8 mouse cellular contexts compared by ENCODE assay signal in the genomic region with DNA sequence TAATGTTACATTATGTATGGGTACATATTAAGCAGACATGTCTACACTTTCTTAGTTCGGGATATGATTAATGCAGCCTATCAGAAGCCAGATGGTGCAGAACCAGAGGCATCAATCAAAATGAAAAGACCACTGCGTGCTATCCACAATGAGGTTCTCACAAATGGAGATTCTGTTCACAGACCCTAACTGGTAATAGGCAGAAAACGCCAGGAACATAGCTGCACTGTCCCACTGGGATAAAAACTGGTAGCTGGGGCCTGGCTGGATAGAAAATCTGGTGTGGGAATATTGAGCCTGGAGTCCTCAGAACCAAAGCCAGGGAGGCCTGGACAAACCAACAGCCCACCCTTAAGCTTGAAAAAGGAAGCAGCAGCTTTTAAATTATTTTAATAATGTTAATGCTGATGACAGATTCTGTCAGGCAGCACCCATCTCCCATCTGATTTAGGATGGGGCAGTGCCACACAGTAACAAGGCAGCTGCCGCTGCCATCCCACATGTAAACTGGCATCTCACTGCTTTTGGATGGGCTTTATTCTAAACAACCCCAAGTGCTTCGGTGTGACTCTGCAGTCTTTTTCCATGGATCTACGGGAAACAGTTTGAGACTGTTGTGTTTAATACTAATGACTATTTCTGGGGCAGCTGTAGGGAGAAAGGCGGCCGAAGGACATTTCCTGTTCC.
DNase-seq lines count a peak whose midpoint lies in the region; ATAC-seq lines count a peak whose summit lies in the region.

No protein-coding gene starts in this region.

- peak; percentile 21 to 31 for DNase-seq in kidney, postnatal 4 days
- no peak for DNase-seq in kidney, postnatal 14 days
- DNase-seq in embryonic facial prominence, embryonic 14.5 days (ENCODE audit: low spot score), result peak; percentile 49
- DNase-seq in frontal cortex, postnatal 36 days (ENCODE audit: low spot score in 2 of 2), result no peak
- DNase-seq in left cerebral cortex, adult 11 months (ENCODE audit: low spot score), result no peak
- DNase-seq in left cerebral cortex, postnatal 14 days (ENCODE audit: low spot score in 2 of 2), result no peak

- 0 out of 2 replicates have a peak overlapping the region, but pooled peaks have one; percentile 4 for H3K9ac ChIP-seq in embryonic facial prominence, embryonic 14.5 days (ENCODE audit: low read depth, low read length)
- no peak overlapping the region for H3K9ac ChIP-seq in intestine, embryonic 15.5 days
- H3K9ac ChIP-seq in neural tube, embryonic 14.5 days (replicated peaks; ENCODE audit: low read depth, low read length), result no peak overlapping the region; the same call in 1 of the 2 replicates

- intact Hi-C loops in left cerebral cortex, postnatal 14 days (cut with DNase I), result no loop called here

- no peaks in the 10 kb centered on the region for H3K9me3 ChIP-seq in embryonic facial prominence, embryonic 14.5 days (ENCODE audit: control insufficient read depth, low read length)
- no peaks in the 10 kb centered on the region for H3K9me3 ChIP-seq in intestine, embryonic 15.5 days
- H3K9me3 ChIP-seq in neural tube, embryonic 14.5 days (ENCODE audit: control insufficient read depth, low read length), result no peaks in the 10 kb centered on the region

- peak; percentile 53; the same call in 1 of the 2 replicates for ATAC-seq in embryonic facial prominence, embryonic 14.5 days (ENCODE audit: low read depth)
- ATAC-seq in intestine, embryonic 15.5 days, result peak; percentile 72
- ATAC-seq in neural tube, embryonic 14.5 days (ENCODE audit: low read depth), result peak; percentile 86

- no peaks in the 10 kb centered on the region for H3K27me3 ChIP-seq in embryonic facial prominence, embryonic 14.5 days (replicated peaks; ENCODE audit: control insufficient read depth, insufficient read depth, low read length)
- H3K27me3 ChIP-seq in intestine, embryonic 15.5 days (replicated peaks), result no peaks in the 10 kb centered on the region
- H3K27me3 ChIP-seq in neural tube, embryonic 14.5 days (ENCODE audit: control insufficient read depth, insufficient read depth, low read length), result no peaks in the 10 kb centered on the region

- WGBS in embryonic facial prominence, embryonic 14.5 days, result 30% methylated on average over 8 of the region's 8 CpGs
- 38% methylated on average over 8 of the region's 8 CpGs for WGBS in intestine, embryonic 15.5 days
- WGBS in neural tube, embryonic 14.5 days, result 12% methylated on average over 8 of the region's 8 CpGs

- no peak overlapping the region; the same call in 1 of the 2 replicates for H3K27ac ChIP-seq in embryonic facial prominence, embryonic 14.5 days (replicated peaks; ENCODE audit: low read depth, low read length)
- peak overlapping the region; percentile 52; the same call in 1 of the 2 replicates for H3K27ac ChIP-seq in intestine, embryonic 15.5 days
- H3K27ac ChIP-seq in neural tube, embryonic 14.5 days (ENCODE audit: low read depth, low read length), result peak overlapping the region; percentile 71

- H3K36me3 ChIP-seq in embryonic facial prominence, embryonic 14.5 days (ENCODE audit: control insufficient read depth, insufficient read depth, low read length), result no peaks in the 10 kb centered on the region
- no peaks in the 10 kb centered on the region for H3K36me3 ChIP-seq in intestine, embryonic 15.5 days
- H3K36me3 ChIP-seq in neural tube, embryonic 14.5 days (ENCODE audit: control insufficient read depth, insufficient read depth, low read length), result no peaks in the 10 kb centered on the region

- H3K4me3 ChIP-seq in embryonic facial prominence, embryonic 14.5 days (ENCODE audit: low read depth, low read length), result no peak overlapping the region
- H3K4me3 ChIP-seq in intestine, embryonic 15.5 days (replicated peaks), result no peak overlapping the region
- no peak overlapping the region for H3K4me3 ChIP-seq in neural tube, embryonic 14.5 days (ENCODE audit: low read depth, low read length)

- H3K4me2 ChIP-seq in embryonic facial prominence, embryonic 14.5 days (ENCODE audit: low read depth, low read length), result no peak overlapping the region
- H3K4me2 ChIP-seq in intestine, embryonic 15.5 days (replicated peaks), result no peak overlapping the region
- H3K4me2 ChIP-seq in neural tube, embryonic 14.5 days (ENCODE audit: low read depth, low read length), result no peak overlapping the region

- peaks cover 12% of the 10 kb centered on the region for H3K4me1 ChIP-seq in embryonic facial prominence, embryonic 14.5 days (ENCODE audit: control insufficient read depth, insufficient read depth, low read length)
- H3K4me1 ChIP-seq in intestine, embryonic 15.5 days (replicated peaks), result no peaks in the 10 kb centered on the region
- peaks cover 20% of the 10 kb centered on the region for H3K4me1 ChIP-seq in neural tube, embryonic 14.5 days (ENCODE audit: control insufficient read depth, insufficient read depth, low read length)

Comparison
In these comparisons a context has a peak if more than half of its experiments do, and no peak if none do; other contexts are left out.
1. DNase-seq: peak in kidney, postnatal 4 days (2 of 2) and embryonic facial prominence, embryonic 14.5 days (single experiment); none in kidney, postnatal 14 days (single experiment), frontal cortex, postnatal 36 days (0 of 2), left cerebral cortex, adult 11 months (single experiment) and left cerebral cortex, postnatal 14 days (0 of 2).
2. Peak in every context shown above with its lines, with median percentiles within 50 percentile points of each other: ATAC-seq.